Mouse (Mus musculus): ENCODE measurements at regions not wholly inside any gene's neighbourhood (a gene's known extent, or its start where the extent isn't known, plus 50 kb on each side); places are given as distances from the start of the nearest gene placed in this dataset.

DNA sequence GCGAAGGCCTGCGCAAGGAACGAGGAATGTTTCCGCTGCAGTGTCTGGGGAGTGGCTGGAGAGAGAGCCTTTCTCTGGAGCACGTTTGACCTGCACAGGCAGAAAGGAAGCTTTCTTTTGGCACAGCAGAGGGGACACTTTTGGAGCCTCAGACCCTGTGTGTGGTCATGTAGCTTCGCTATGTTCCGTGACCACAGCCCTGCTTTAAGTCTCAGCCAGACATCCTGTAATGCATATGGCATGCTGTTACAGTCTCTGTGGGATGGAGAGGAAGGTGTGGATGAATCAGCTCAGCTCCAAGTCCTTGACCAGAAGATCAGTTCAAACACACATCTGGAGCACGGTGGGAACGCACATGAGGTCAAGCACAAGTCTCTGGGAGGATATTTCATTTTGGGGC is 107.3 kb upstream of the Tnp1 start:
- H3K4me1 ChIP-seq (ENCODE audit: control insufficient read depth, insufficient read depth, low read length): no peaks in the 10 kb centered on the region
- WGBS: 85% methylated on average over 9 of the region's 9 CpGs
- ATAC-seq: no peak

DNA sequence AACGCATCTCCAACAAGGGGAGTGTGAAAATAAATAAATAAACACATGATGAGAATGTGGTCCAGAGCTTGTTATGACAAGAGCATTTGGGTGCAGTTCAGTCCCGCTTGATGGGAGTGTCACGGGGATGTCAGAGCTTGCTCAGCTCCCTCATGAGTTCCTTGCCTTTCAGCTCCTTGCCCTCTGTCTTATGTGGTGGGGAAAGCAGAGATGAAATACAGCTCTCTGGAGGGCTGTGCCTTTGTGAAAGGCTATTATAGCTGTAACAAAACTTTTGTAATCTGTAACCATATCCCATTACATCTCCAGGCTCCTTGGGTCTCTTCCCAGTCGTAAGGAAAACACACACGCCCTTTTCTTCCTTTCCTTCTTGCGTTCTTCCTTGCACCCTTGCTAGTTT is 103.0 kb upstream of the Tnp1 start:
- Histone ChIP-seq H3K4me3 (ENCODE audit: low read length) (no peak overlapping the region), H3K36me3 (ENCODE audit: control insufficient read depth, insufficient read depth, low read length) (no peaks in the 10 kb centered on the region), H3K9ac (ENCODE audit: low read depth, low read length) (no peak overlapping the region), H3K27ac (ENCODE audit: low read length) (no peak overlapping the region), H3K4me1 (ENCODE audit: control insufficient read depth, insufficient read depth, low read length) (no peaks in the 10 kb centered on the region), H3K4me2 (ENCODE audit: low read depth, low read length) (no peak overlapping the region), H3K27me3 (replicated peaks; ENCODE audit: control insufficient read depth, insufficient read depth, low read length) (no peaks in the 10 kb centered on the region), H3K9me3 (ENCODE audit: control insufficient read depth, low read length) (no peaks in the 10 kb centered on the region)
- WGBS: 69% methylated on average over 6 of the region's 6 CpGs
- ATAC-seq: no peak

More for the DNA sequence above, 107.3 kb upstream of the Tnp1 start:
- H3K27ac ChIP-seq (ENCODE audit: low read length): no peak overlapping the region
- H3K4me3 ChIP-seq (ENCODE audit: low read length): no peak overlapping the region
- H3K9ac ChIP-seq (ENCODE audit: low read depth, low read length): no peak overlapping the region
- no peaks in the 10 kb centered on the region for H3K36me3 ChIP-seq (ENCODE audit: control insufficient read depth, insufficient read depth, low read length)
- no peaks in the 10 kb centered on the region for H3K27me3 ChIP-seq (replicated peaks; ENCODE audit: control insufficient read depth, insufficient read depth, low read length)
- H3K4me2 ChIP-seq (ENCODE audit: low read depth, low read length): no peak overlapping the region
- H3K9me3 ChIP-seq (ENCODE audit: control insufficient read depth, low read length): no peaks in the 10 kb centered on the region

DNA sequence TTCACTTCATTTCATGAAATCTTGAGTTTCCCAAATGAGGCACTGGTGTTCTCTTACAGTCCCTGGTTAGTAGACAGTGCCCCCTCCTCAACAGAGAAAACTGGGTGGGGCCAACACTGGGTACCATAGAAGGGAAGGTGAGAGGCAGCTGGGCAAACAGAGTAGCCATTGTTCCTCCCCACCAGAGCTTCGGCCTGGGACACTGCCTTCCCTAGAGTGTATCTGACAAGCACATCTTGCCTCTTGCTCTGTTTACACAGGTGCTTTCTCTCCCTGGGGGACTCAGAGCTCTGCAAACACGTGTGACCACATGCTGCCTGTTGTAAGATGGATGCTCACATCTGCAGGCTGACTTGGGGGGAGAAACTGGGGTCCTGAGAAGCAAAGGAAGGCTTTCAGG is 100.8 kb upstream of the Tnp1 start:
- Histone ChIP-seq H3K9ac (ENCODE audit: low read depth, low read length) (no peak overlapping the region), H3K4me2 (ENCODE audit: low read depth, low read length) (no peak overlapping the region), H3K4me1 (ENCODE audit: control insufficient read depth, insufficient read depth, low read length) (no peaks in the 10 kb centered on the region), H3K36me3 (ENCODE audit: control insufficient read depth, insufficient read depth, low read length) (no peaks in the 10 kb centered on the region), H3K27ac (ENCODE audit: low read length) (no peak overlapping the region), H3K4me3 (ENCODE audit: low read length) (no peak overlapping the region), H3K27me3 (replicated peaks; ENCODE audit: control insufficient read depth, insufficient read depth, low read length) (no peaks in the 10 kb centered on the region), H3K9me3 (ENCODE audit: control insufficient read depth, low read length) (no peaks in the 10 kb centered on the region)
- ATAC-seq: peak; percentile 48
- 10% methylated on average over 2 of the region's 2 CpGs for WGBS

DNA sequence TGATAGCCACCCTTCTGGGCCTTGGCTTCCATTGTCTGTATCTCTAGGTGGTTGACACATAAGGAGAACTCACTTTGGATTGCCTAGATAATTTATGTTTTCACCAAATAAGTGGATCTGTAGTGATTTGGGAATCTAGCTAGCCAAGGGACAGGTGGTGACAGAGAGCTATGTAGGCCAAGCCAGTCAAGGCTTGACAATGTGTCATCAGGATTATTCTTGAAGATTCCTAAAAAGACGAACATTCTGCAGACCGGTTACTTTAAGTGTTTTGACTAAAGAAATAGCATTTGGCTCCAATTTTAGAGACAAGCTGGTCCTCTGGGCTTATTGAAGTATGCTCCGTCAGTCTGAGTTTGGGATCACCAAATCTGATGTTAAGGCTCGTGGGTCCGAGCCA is 100.1 kb upstream of the Tnp1 start:
- Histone ChIP-seq H3K4me2 (ENCODE audit: low read depth, low read length) (no peak overlapping the region), H3K4me1 (ENCODE audit: control insufficient read depth, insufficient read depth, low read length) (no peaks in the 10 kb centered on the region), H3K9me3 (ENCODE audit: control insufficient read depth, low read length) (no peaks in the 10 kb centered on the region), H3K36me3 (ENCODE audit: control insufficient read depth, insufficient read depth, low read length) (no peaks in the 10 kb centered on the region), H3K27ac (ENCODE audit: low read length) (no peak overlapping the region), H3K9ac (ENCODE audit: low read depth, low read length) (no peak overlapping the region), H3K4me3 (ENCODE audit: low read length) (no peak overlapping the region), H3K27me3 (replicated peaks; ENCODE audit: control insufficient read depth, insufficient read depth, low read length) (no peaks in the 10 kb centered on the region)
- WGBS: 92% methylated on average over 5 of the region's 5 CpGs
- ATAC-seq: no peak

DNA sequence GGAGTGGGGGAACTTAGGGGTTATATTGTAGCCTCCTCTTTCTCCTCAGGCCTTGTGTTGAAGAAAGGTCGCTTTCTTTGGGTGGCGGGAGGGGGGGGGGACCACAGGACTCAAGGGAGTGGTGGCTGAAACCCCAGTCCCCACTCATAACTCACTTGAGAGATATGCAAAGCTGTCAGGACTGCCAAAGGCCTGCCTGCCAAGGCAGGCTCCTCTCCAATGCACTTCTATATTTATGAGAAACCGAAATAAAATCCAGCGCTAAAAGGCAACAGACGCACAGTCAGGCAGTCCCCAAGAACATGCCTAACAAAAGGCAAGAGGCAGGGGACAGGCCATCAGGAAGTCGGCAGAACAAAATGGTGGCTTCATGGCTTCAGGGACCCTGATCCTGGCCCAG is 97.4 kb upstream of the Tnp1 start:
- Histone ChIP-seq H3K36me3 (ENCODE audit: control insufficient read depth, insufficient read depth, low read length) (no peaks in the 10 kb centered on the region), H3K9me3 (ENCODE audit: control insufficient read depth, low read length) (no peaks in the 10 kb centered on the region), H3K4me1 (ENCODE audit: control insufficient read depth, insufficient read depth, low read length) (no peaks in the 10 kb centered on the region), H3K27me3 (replicated peaks; ENCODE audit: control insufficient read depth, insufficient read depth, low read length) (no peaks in the 10 kb centered on the region), H3K27ac (ENCODE audit: low read length) (no peak overlapping the region), H3K4me3 (ENCODE audit: low read length) (no peak overlapping the region), H3K9ac (ENCODE audit: low read depth, low read length) (no peak overlapping the region), H3K4me2 (ENCODE audit: low read depth, low read length) (no peak overlapping the region)
- WGBS: 82% methylated on average over 6 of the region's 6 CpGs
- ATAC-seq: no peak

DNA sequence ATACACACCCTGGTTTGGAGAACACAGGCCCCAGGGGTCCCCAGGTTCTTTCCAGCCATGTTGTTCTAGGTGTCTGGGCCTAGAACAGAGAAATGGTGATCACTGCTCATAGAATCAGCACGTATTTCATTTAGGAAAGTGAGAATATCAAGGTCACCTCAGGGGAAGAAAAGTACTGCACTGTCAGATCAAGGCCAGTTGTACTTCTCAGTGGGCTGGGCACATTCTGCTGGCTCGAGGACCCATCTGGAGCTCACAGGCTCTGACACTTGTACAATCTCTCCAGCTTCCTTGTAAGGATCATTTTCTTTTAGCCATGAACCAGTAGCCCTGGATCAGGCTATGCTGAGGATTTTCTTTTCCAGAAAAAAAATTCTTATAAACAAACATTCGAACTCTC is 97.0 kb upstream of the Tnp1 start:
- Histone ChIP-seq H3K4me3 (ENCODE audit: low read length) (no peak overlapping the region), H3K9ac (ENCODE audit: low read depth, low read length) (no peak overlapping the region), H3K27ac (ENCODE audit: low read length) (no peak overlapping the region), H3K36me3 (ENCODE audit: control insufficient read depth, insufficient read depth, low read length) (no peaks in the 10 kb centered on the region), H3K4me1 (ENCODE audit: control insufficient read depth, insufficient read depth, low read length) (no peaks in the 10 kb centered on the region), H3K9me3 (ENCODE audit: control insufficient read depth, low read length) (no peaks in the 10 kb centered on the region), H3K27me3 (replicated peaks; ENCODE audit: control insufficient read depth, insufficient read depth, low read length) (no peaks in the 10 kb centered on the region), H3K4me2 (ENCODE audit: low read depth, low read length) (no peak overlapping the region)
- no peak for ATAC-seq
- WGBS: 71% methylated on average over 3 of the region's 3 CpGs

DNA sequence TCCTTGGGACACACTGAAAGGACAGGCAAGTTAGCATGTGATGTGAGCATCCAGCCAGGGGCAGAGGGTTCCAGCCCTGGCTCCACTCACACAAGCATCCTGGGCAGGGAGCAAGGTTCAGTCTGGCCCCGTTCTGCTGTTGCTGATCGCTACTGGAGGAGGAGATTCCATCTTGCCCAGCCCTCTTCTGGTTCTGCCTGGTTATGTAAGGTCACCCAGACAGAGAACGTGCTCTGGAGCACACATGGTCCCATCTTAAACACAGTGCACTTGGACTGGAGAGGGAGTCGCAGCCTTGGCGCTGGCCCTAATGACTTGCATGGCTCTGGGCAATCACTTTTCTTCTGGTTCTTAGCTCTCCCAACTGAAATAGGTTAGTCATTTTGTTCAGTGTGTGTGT is 96.2 kb upstream of the Tnp1 start:
- Histone ChIP-seq H3K27ac (ENCODE audit: low read length) (no peak overlapping the region), H3K36me3 (ENCODE audit: control insufficient read depth, insufficient read depth, low read length) (no peaks in the 10 kb centered on the region), H3K4me1 (ENCODE audit: control insufficient read depth, insufficient read depth, low read length) (no peaks in the 10 kb centered on the region), H3K9me3 (ENCODE audit: control insufficient read depth, low read length) (no peaks in the 10 kb centered on the region), H3K4me3 (ENCODE audit: low read length) (no peak overlapping the region), H3K9ac (ENCODE audit: low read depth, low read length) (no peak overlapping the region), H3K4me2 (ENCODE audit: low read depth, low read length) (no peak overlapping the region), H3K27me3 (replicated peaks; ENCODE audit: control insufficient read depth, insufficient read depth, low read length) (no peaks in the 10 kb centered on the region)
- WGBS: 91% methylated on average over 5 of the region's 5 CpGs
- no peak for ATAC-seq

DNA sequence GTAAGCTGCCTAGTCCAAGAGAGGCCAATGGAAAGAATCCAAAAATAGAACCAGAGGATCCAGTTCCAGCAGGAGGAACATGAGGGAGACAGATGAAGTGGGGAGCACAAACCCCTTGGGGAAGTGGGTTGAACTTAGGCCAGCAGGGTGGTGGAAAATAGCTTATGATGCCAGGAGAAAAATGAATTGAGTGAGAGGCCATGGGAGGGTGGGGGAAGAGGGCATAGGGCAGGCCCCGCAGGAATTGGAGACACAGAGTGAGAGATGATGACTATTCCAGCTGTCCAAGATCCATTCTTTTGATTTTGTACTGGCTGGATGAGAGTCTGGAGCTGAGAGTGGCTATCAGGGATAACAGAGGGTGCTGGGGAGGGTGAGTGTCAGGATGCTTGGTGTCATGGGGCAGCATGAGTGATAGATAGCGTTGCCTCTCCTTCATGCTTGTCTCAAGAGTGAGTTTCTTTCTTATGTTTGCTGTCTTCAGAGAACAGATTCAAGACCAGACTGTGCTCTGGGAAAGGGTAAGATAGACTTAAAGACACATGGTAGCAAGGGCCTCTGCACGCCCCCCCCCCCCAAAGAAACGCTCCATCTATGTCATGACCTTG is 90.3 kb upstream of the Tnp1 start:
- H3K4me3 ChIP-seq (ENCODE audit: low read length): no peak overlapping the region
- H3K36me3 ChIP-seq (ENCODE audit: control insufficient read depth, insufficient read depth, low read length): no peaks in the 10 kb centered on the region
- H3K4me1 ChIP-seq (ENCODE audit: control insufficient read depth, insufficient read depth, low read length): no peaks in the 10 kb centered on the region
- WGBS: 76% methylated on average over 4 of the region's 4 CpGs
- no peak overlapping the region for H3K27ac ChIP-seq (ENCODE audit: low read length)
- H3K4me2 ChIP-seq (ENCODE audit: low read depth, low read length): no peak overlapping the region
- no peak for ATAC-seq
- no peak overlapping the region for H3K9ac ChIP-seq (ENCODE audit: low read depth, low read length)
- no peaks in the 10 kb centered on the region for H3K27me3 ChIP-seq (replicated peaks; ENCODE audit: control insufficient read depth, insufficient read depth, low read length)
- H3K9me3 ChIP-seq (ENCODE audit: control insufficient read depth, low read length): no peaks in the 10 kb centered on the region

DNA sequence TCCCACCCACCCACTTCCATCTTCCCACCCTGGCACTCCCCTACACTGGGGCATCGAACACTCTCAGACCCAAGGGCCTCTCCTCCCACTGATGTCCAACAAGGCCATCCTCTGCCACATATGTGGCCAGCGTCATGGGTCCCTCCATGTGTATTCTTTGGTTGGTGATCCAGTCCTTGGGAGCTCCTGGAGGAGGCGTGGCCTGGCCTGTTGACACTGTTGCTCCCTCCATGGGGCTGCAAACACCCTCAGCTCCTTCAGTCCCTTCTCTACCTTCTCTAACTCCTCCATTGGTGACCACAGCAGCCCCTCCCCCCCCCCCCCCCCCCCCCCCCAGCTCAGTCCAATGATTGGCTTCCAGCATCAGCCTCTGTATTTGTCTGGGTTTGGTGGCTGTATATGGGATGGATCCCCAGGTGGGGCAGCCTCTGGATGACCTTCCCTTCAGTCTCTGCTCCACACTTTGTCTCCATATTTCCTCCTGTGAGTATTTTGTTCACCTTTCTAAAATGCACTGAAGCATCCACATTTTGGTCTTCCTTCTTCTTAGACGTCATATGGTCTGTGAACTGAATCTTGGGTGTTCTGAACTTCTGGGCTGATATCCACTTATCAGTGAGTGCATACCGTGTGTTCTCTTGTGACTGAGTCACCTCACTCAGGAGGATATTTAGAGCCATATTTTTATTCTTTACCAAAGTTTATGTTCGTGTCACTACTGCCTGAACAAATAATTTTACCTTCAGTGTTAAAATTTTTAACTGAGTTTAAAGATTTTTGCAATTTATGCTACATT is 82.1 kb upstream of the Tnp1 start:
- Histone ChIP-seq H3K36me3 (ENCODE audit: control insufficient read depth, insufficient read depth, low read length) (no peaks in the 10 kb centered on the region), H3K4me3 (ENCODE audit: low read length) (no peak overlapping the region), H3K4me1 (ENCODE audit: control insufficient read depth, insufficient read depth, low read length) (no peaks in the 10 kb centered on the region), H3K27ac (ENCODE audit: low read length) (no peak overlapping the region), H3K9ac (ENCODE audit: low read depth, low read length) (no peak overlapping the region), H3K9me3 (ENCODE audit: control insufficient read depth, low read length) (no peaks in the 10 kb centered on the region), H3K27me3 (replicated peaks; ENCODE audit: control insufficient read depth, insufficient read depth, low read length) (no peaks in the 10 kb centered on the region), H3K4me2 (ENCODE audit: low read depth, low read length) (no peak overlapping the region)
- 81% methylated on average over 6 of the region's 6 CpGs for WGBS
- no peak for ATAC-seq

DNA sequence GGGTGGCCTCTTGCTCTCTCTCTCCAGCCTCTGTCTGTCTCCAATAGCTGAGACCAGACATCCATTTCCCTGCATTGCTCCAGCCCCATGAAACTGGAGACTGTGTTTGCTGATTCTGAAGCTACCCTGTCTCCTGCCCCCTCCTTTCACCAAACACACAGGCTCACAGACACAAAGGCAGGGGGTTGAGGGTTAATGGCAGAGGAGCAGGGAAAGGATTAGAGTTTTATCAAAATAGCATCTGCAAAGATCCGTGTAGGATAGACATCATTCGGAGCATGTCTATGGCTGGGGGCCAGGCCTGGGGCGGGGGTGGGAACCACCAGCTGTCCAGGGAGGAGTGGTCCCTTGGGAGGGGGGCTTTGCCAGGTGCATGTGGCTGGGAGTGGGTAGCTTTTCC is 73.9 kb upstream of the Tnp1 start:
- H3K27ac ChIP-seq (ENCODE audit: low read length): no peak overlapping the region
- H3K27me3 ChIP-seq (replicated peaks; ENCODE audit: control insufficient read depth, insufficient read depth, low read length): no peaks in the 10 kb centered on the region
- no peak for ATAC-seq

More for the DNA sequence above, 73.9 kb upstream of the Tnp1 start:
- Histone ChIP-seq H3K4me3 (ENCODE audit: low read length) (no peak overlapping the region), H3K36me3 (ENCODE audit: control insufficient read depth, insufficient read depth, low read length) (no peaks in the 10 kb centered on the region), H3K4me1 (ENCODE audit: control insufficient read depth, insufficient read depth, low read length) (no peaks in the 10 kb centered on the region), H3K9ac (ENCODE audit: low read depth, low read length) (no peak overlapping the region), H3K4me2 (ENCODE audit: low read depth, low read length) (no peak overlapping the region), H3K9me3 (ENCODE audit: control insufficient read depth, low read length) (no peaks in the 10 kb centered on the region)
- 23% methylated on average over 3 of the region's 3 CpGs for WGBS
